Mouse (Mus musculus): ENCODE data around the gene Pnliprp1. TPM values are rescaled to one million over a fixed set of nuclear protein-coding genes. Genes with fewer than 3 reads are reported as not detected.

The Pnliprp1 gene
- polyA plus RNA-seq, 1 experiment: 0.38 TPM

DNA sequence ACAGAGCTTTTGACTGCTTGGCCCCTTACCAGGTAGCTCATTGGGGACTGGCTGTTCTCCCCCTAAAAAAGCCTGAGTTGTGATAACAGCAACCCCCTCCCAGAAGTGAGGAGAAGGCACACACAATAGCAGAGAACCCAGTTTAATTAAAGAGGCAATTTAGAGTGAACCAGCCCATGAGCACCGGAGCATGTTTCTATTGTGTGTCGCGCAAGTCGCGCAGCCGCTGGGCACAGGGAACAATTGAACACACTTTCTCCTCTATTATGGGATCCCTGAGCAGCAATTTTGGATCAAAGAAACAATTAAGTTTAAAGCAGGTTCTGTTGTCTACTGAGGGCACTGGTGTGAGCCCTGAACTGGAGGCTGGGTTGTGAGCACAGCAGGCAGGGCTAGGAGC, 38.6 kb downstream of the Pnliprp1 start:
- Histone ChIP-seq H3K4me1 (ENCODE audit: control insufficient read depth, insufficient read depth, low read length) (no peaks in the 10 kb centered on the region), H3K27me3 (replicated peaks; ENCODE audit: control insufficient read depth, insufficient read depth, low read length) (no peaks in the 10 kb centered on the region), H3K36me3 (ENCODE audit: control insufficient read depth, insufficient read depth, low read length) (no peaks in the 10 kb centered on the region), H3K4me3 (ENCODE audit: insufficient read depth, low read depth, low read length) (no peak overlapping the region), H3K27ac (ENCODE audit: insufficient read depth, low read depth, low read length) (no peak overlapping the region)
- 79% methylated on average over 6 of the region's 6 CpGs for WGBS
- TF ChIP-seq POLR2A (IDR thresholded peaks at IDR 0.05; ENCODE audit: low read depth, low read length): no peak
- no peak for TF ChIP-seq CTCF (conservative IDR thresholded peaks at IDR 0.05; ENCODE audit: insufficient read depth, insufficient read length, low read depth, low read length)
- DNase-seq: no peak

DNA sequence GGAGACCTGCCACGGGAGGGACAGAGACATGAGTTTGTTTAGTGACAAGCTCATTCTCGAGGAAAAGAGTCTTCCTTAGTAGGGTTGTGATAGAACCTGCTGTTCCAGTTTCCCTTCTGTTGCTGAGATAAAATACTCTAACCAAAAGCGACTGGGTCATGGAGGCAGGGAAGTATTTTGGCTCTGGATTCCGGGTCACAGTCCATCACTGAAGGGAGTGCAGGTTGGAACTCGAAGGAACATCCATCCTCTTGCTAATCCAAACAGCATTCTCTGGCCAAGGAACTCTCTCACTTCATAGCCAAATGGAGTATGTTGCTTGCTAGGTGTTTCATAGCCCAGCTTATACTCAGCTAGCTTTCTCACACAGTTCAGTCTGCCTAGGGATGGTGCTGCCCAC, 47.8 kb downstream of the Pnliprp1 start:
- H3K27me3 ChIP-seq (replicated peaks; ENCODE audit: control insufficient read depth, insufficient read depth, low read length): no peaks in the 10 kb centered on the region
- H3K4me1 ChIP-seq (ENCODE audit: control insufficient read depth, insufficient read depth, low read length): no peaks in the 10 kb centered on the region
- WGBS: 64% methylated on average over 5 of the region's 5 CpGs
- H3K36me3 ChIP-seq (ENCODE audit: control insufficient read depth, insufficient read depth, low read length): no peaks in the 10 kb centered on the region
- no peak overlapping the region for H3K4me3 ChIP-seq (ENCODE audit: insufficient read depth, low read depth, low read length)
- no peak overlapping the region for H3K27ac ChIP-seq (ENCODE audit: insufficient read depth, low read depth, low read length)
- no peak for DNase-seq
- TF ChIP-seq POLR2A (IDR thresholded peaks at IDR 0.05; ENCODE audit: low read depth, low read length): no peak
- TF ChIP-seq CTCF (conservative IDR thresholded peaks at IDR 0.05; ENCODE audit: insufficient read depth, insufficient read length, low read depth, low read length): no peak

DNA sequence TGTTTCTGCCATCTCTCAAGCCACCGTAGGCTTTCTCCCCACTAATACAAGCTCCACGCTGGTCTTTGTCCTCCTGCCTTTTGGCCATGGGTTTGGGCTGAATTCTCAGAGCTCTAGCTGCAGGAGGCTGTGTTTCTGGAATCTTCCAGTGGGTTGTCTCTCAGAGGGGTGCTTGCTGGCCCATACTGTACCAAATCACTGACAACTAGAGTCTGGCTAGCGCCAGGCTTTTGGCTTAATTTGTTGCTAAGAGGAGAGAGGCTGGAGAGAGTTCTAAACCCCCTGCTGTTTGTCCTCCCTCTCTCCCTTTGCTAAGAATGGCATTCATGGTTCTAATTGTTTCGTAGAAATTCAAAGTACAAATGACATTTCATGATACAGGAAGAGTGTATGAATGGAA, 52.9 kb downstream of the Pnliprp1 start:
- no peak overlapping the region for H3K4me3 ChIP-seq (ENCODE audit: insufficient read depth, low read depth, low read length)
- H3K4me1 ChIP-seq (ENCODE audit: control insufficient read depth, insufficient read depth, low read length): no peaks in the 10 kb centered on the region
- whole genome bisulfite sequencing: 74% methylated on average over 4 of the region's 4 CpGs
- H3K36me3 ChIP-seq (ENCODE audit: control insufficient read depth, insufficient read depth, low read length): no peaks in the 10 kb centered on the region
- no peak for TF ChIP-seq POLR2A (IDR thresholded peaks at IDR 0.05; ENCODE audit: low read depth, low read length)
- TF ChIP-seq CTCF (conservative IDR thresholded peaks at IDR 0.05; ENCODE audit: insufficient read depth, insufficient read length, low read depth, low read length): no peak
- H3K27ac ChIP-seq (ENCODE audit: insufficient read depth, low read depth, low read length): no peak overlapping the region
- H3K27me3 ChIP-seq (replicated peaks; ENCODE audit: control insufficient read depth, insufficient read depth, low read length): no peaks in the 10 kb centered on the region
- DNase-seq: no peak

GRCm38 (mm10) chr19:58783938-58784337, 55.3 kb downstream of the Pnliprp1 start:
- no peak for TF ChIP-seq CTCF (conservative IDR thresholded peaks at IDR 0.05; ENCODE audit: insufficient read depth, insufficient read length, low read depth, low read length)
- no peak for TF ChIP-seq POLR2A (IDR thresholded peaks at IDR 0.05; ENCODE audit: low read depth, low read length)
- no peak for DNase-seq
- Histone ChIP-seq H3K27me3 (replicated peaks; ENCODE audit: control insufficient read depth, insufficient read depth, low read length) (no peaks in the 10 kb centered on the region), H3K4me3 (ENCODE audit: insufficient read depth, low read depth, low read length) (no peak overlapping the region), H3K36me3 (ENCODE audit: control insufficient read depth, insufficient read depth, low read length) (no peaks in the 10 kb centered on the region), H3K4me1 (ENCODE audit: control insufficient read depth, insufficient read depth, low read length) (no peaks in the 10 kb centered on the region), H3K27ac (ENCODE audit: insufficient read depth, low read depth, low read length) (no peak overlapping the region)
- 45% methylated on average over 7 of the region's 7 CpGs for WGBS

- Histone ChIP-seq H3K4me1 (ENCODE audit: control insufficient read depth, insufficient read depth, low read length) (no peaks in the 10 kb centered on the region), H3K27ac (ENCODE audit: insufficient read depth, low read depth, low read length) (no peak overlapping the region), H3K4me3 (ENCODE audit: insufficient read depth, low read depth, low read length) (no peak overlapping the region), H3K36me3 (ENCODE audit: control insufficient read depth, insufficient read depth, low read length) (no peaks in the 10 kb centered on the region), H3K27me3 (replicated peaks; ENCODE audit: control insufficient read depth, insufficient read depth, low read length) (no peaks in the 10 kb centered on the region)
- TF ChIP-seq POLR2A (IDR thresholded peaks at IDR 0.05; ENCODE audit: low read depth, low read length): no peak
- WGBS: 70% methylated on average over 11 of the region's 11 CpGs
- no peak for DNase-seq
Measured at GRCm38 (mm10) chr19:58789194-58789593, 60.5 kb downstream of the Pnliprp1 start.

Other genes starting within 250 kb of the Pnliprp1 start
- not detected in 2 replicates for gene Ccdc172, start 216.9 kb upstream of the Pnliprp1 start, polyA plus RNA-seq (2012; rRNA removed)
- not detected in 2 replicates for gene Pnlip, start 76.4 kb upstream of the Pnliprp1 start, polyA plus RNA-seq (2012; rRNA removed)
- gene Pnliprp2, start 30.8 kb downstream of the Pnliprp1 start, polyA plus RNA-seq (2012; rRNA removed): not detected in 2 replicates
- 0.16 TPM in 2 replicates for gene 1700019N19Rik, start 65.6 kb downstream of the Pnliprp1 start, polyA plus RNA-seq (2012; rRNA removed)
- 0.08 and 0.31 TPM in 2 replicates for gene Eno4, start 214.5 kb downstream of the Pnliprp1 start, polyA plus RNA-seq (2012; rRNA removed)
- 17.9 and 21.6 TPM in 2 replicates for gene Hspa12a, start 214.8 kb downstream of the Pnliprp1 start, polyA plus RNA-seq (2012; rRNA removed)